Mouse (Mus musculus): ENCODE data around the gene Eif4enif1. TPM values are rescaled to one million over a fixed set of nuclear protein-coding genes. Genes with fewer than 3 reads are reported as not detected.

The Eif4enif1 gene
- polyA plus RNA-seq, 1 experiment: 9.4 TPM

DNA sequence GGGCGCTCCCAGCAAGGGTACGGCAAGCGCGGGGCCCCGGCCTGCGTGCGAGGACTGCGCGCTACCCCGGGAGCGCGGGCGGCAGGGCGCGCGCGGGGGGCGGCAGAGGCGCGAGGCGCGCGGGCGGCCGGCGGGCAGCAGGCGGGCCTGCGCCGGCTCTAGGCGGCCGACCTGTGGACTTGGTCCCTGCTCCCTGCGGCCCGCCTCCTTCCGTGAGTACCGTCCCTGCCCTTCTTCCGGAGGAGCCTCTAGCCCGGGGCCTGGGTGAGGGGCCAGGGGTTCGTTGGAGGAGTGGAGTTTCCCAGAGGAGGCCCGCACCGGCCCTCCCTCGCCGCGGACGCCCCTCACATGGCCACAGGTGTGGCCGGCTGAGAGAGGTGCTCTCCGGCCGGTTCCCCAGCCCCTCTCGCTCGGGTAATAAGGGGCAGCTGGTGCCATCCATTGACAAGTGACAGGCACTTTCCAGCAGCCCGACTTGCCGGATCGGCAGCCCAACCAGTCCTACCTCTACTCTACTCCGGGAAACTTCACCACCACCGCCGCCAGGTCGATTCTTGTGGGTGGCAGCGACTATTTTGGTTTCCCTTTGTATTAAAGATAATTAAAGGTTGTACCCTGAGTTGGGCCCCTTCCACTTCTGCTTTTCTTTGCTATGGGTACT lies 719 bp downstream of the Eif4enif1 start:
- Histone ChIP-seq H3K4me3 (replicated peaks) (peak overlapping the region; percentile 87), H3K27me3 (replicated peaks) (no peaks in the 10 kb centered on the region), H3K9me3 (no peaks in the 10 kb centered on the region), H3K36me3 (replicated peaks; ENCODE audit: low read length) (peaks cover 35% of the 10 kb centered on the region), H3K4me1 (peaks cover 29% of the 10 kb centered on the region)
- TF ChIP-seq FLI1 (IDR thresholded peaks at IDR 0.05; ENCODE audit: low read length) (no peak), GATA1 (IDR thresholded peaks at IDR 0.05; ENCODE audit: borderline replicate concordance, low read length) (no peak)

DNA sequence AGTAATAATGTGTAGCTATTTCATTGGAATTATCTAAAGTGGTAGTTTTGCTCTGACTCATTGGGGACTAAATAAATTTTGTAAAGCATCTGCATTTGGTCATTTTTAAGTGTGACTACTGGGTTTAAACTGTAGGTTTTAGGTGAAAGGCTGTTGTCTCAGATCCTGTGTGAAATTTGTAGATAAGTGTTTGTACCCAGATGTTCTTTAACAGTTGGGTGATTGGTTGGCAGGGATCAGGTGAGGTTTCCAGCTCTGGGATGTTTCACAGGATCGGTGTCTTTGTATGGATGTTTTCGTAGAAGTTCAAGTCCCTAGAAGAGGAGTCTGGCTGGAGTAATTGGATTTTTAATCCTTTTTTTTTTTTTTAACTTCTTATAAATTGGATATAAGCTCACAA lies 1.6 kb downstream of the Eif4enif1 start:
- no peaks in the 10 kb centered on the region for H3K9me3 ChIP-seq
- peaks cover 33% of the 10 kb centered on the region for H3K4me1 ChIP-seq
- no peaks in the 10 kb centered on the region for H3K27me3 ChIP-seq (replicated peaks)
- no peak for TF ChIP-seq FLI1 (IDR thresholded peaks at IDR 0.05; ENCODE audit: low read length)
- TF ChIP-seq GATA1 (IDR thresholded peaks at IDR 0.05; ENCODE audit: borderline replicate concordance, low read length): no peak
- H3K36me3 ChIP-seq (replicated peaks; ENCODE audit: low read length): peaks cover 42% of the 10 kb centered on the region
- peak overlapping the region; percentile 87 for H3K4me3 ChIP-seq (replicated peaks)

GRCm38 (mm10) chr11:3205207-3205606 lies 3.0 kb downstream of the Eif4enif1 start:
- H3K4me1 ChIP-seq: peaks cover 33% of the 10 kb centered on the region
- H3K4me3 ChIP-seq (replicated peaks): no peak overlapping the region
- no peak for TF ChIP-seq FLI1 (IDR thresholded peaks at IDR 0.05; ENCODE audit: low read length)
- no peak for TF ChIP-seq GATA1 (IDR thresholded peaks at IDR 0.05; ENCODE audit: borderline replicate concordance, low read length)
- H3K36me3 ChIP-seq (replicated peaks; ENCODE audit: low read length): peaks cover 56% of the 10 kb centered on the region
- no peaks in the 10 kb centered on the region for H3K27me3 ChIP-seq (replicated peaks)
- H3K9me3 ChIP-seq: no peaks in the 10 kb centered on the region

GRCm38 (mm10) chr11:3206783-3207182 lies 4.6 kb downstream of the Eif4enif1 start:
- Histone ChIP-seq H3K9me3 (no peaks in the 10 kb centered on the region), H3K36me3 (replicated peaks; ENCODE audit: low read length) (peaks cover 70% of the 10 kb centered on the region), H3K4me3 (replicated peaks) (no peak overlapping the region), H3K4me1 (peaks cover 41% of the 10 kb centered on the region), H3K27me3 (replicated peaks) (no peaks in the 10 kb centered on the region)
- TF ChIP-seq FLI1 (IDR thresholded peaks at IDR 0.05; ENCODE audit: low read length) (no peak), GATA1 (IDR thresholded peaks at IDR 0.05; ENCODE audit: borderline replicate concordance, low read length) (no peak)

DNA sequence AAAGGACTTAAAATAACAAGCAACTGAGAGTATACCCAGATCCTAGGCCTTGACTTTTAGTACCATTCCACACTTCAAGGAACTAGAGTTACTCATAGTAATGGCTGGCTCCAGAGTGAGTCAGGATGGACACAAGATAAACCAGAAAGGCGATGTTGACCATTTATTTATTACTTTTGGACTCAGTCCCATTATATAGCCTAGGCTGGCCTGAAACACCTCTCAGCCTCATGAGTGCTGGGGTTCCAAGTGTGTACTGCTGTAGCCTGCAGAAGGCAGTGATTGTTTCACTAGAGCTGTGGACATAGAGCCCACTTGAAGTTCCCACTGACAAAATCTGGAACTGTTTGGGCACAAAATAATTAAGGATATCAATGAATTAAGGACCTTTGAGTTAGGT lies 10.3 kb downstream of the Eif4enif1 start:
- H3K4me1 ChIP-seq: peaks cover 19% of the 10 kb centered on the region
- no peak for TF ChIP-seq FLI1 (IDR thresholded peaks at IDR 0.05; ENCODE audit: low read length)
- no peak for TF ChIP-seq GATA1 (IDR thresholded peaks at IDR 0.05; ENCODE audit: borderline replicate concordance, low read length)
- no peaks in the 10 kb centered on the region for H3K27me3 ChIP-seq (replicated peaks)
- H3K36me3 ChIP-seq (replicated peaks; ENCODE audit: low read length): peaks cover 91% of the 10 kb centered on the region
- no peak overlapping the region for H3K4me3 ChIP-seq (replicated peaks)
- H3K9me3 ChIP-seq: no peaks in the 10 kb centered on the region

DNA sequence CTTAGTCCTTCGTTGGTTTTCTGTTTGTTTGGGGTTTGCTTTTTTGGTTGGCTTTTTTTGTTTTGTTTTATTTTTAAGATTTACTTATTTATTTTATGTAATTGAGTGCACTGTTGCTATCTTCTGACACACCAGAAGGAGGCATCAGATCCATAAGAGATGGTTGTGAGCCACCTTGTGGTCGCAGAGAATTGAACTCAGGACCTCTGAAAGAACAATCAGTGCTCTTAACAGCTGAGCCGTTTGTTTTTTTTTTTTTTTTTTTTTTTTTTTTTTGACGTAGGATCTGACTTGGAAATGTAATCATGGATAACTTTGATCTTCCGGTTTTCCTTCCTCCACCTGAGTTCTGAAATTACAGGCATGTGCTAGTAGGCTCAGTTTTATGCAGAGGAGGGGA lies 20.9 kb downstream of the Eif4enif1 start:
- Histone ChIP-seq H3K9me3 (no peaks in the 10 kb centered on the region), H3K4me3 (replicated peaks) (no peak overlapping the region), H3K27me3 (replicated peaks) (no peaks in the 10 kb centered on the region), H3K36me3 (replicated peaks; ENCODE audit: low read length) (peaks cover 93% of the 10 kb centered on the region), H3K4me1 (no peaks in the 10 kb centered on the region)
- TF ChIP-seq GATA1 (IDR thresholded peaks at IDR 0.05; ENCODE audit: borderline replicate concordance, low read length): no peak
- TF ChIP-seq FLI1 (IDR thresholded peaks at IDR 0.05; ENCODE audit: low read length): no peak

DNA sequence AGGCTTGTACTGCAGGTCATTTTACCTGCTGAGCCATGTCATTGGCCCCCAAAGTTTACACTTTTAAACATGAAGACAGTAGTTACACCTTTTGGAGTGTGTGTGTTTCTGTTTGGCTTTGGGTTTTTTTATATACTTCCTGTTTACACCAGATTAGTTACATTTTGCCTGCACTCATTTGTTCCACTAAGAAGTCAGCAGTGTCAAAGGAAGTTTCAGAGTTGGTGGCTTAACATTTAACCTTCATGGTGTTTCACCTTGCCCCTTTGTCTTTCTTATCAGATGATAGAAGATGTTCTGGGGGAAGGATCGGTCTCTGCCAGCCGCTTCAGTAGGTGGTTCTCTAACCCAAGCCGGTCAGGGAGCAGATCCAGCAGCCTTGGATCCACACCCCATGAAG lies 24.9 kb downstream of the Eif4enif1 start:
- no peak for TF ChIP-seq FLI1 (IDR thresholded peaks at IDR 0.05; ENCODE audit: low read length)
- TF ChIP-seq GATA1 (IDR thresholded peaks at IDR 0.05; ENCODE audit: borderline replicate concordance, low read length): no peak

DNA sequence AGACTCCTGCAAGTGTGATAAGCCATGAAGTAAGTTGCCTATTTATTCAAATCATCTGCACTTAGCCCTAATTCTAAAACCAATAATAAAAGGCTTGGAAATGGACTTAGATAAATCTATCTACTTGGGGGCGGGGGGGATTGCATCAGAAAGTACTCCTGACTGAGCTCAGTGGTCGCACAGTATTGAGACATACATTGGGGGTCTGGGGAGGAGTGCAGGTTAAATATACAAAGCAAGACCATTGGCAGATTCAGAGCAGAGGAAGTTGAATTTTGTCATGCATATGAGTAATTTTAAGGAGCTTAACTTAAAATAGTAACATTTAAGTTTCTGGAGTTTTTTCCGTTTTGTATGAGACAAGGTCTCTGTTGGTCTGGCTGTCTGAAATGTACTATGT lies 30.1 kb downstream of the Eif4enif1 start:
- Histone ChIP-seq H3K36me3 (replicated peaks; ENCODE audit: low read length) (peaks cover 87% of the 10 kb centered on the region), H3K4me1 (peaks cover 7% of the 10 kb centered on the region), H3K27me3 (replicated peaks) (no peaks in the 10 kb centered on the region), H3K9me3 (no peaks in the 10 kb centered on the region), H3K4me3 (replicated peaks) (no peak overlapping the region)
- TF ChIP-seq GATA1 (IDR thresholded peaks at IDR 0.05; ENCODE audit: borderline replicate concordance, low read length): no peak
- no peak for TF ChIP-seq FLI1 (IDR thresholded peaks at IDR 0.05; ENCODE audit: low read length)

More for the DNA sequence above, 24.9 kb downstream of the Eif4enif1 start:
- H3K27me3 ChIP-seq (replicated peaks): no peaks in the 10 kb centered on the region
- no peak overlapping the region for H3K4me3 ChIP-seq (replicated peaks)
- no peaks in the 10 kb centered on the region for H3K9me3 ChIP-seq
- no peaks in the 10 kb centered on the region for H3K4me1 ChIP-seq
- H3K36me3 ChIP-seq (replicated peaks; ENCODE audit: low read length): peaks cover 94% of the 10 kb centered on the region

DNA sequence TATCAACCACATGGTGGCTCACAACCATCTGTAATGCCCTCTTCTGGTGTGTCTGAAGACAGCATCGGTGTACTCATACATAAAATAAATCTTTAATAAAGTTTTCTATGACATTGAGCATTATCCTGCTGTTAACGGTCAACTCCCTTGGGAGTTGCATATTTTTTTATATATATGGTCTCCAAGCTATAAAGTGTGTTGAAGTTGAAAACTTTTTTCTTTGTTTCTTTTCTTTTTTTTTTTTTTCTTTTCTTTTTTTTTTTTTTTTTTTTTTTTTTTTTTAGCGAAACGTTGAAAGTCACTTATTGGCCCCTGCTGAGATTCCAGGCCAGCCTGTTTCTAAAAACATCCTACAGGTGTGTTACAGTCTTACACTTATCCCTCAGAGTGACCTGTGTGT lies 31.5 kb downstream of the Eif4enif1 start:
- no peaks in the 10 kb centered on the region for H3K27me3 ChIP-seq (replicated peaks)
- no peaks in the 10 kb centered on the region for H3K9me3 ChIP-seq
- no peak overlapping the region for H3K4me3 ChIP-seq (replicated peaks)
- H3K36me3 ChIP-seq (replicated peaks; ENCODE audit: low read length): peaks cover 91% of the 10 kb centered on the region
- H3K4me1 ChIP-seq: peaks cover 16% of the 10 kb centered on the region
- TF ChIP-seq GATA1 (IDR thresholded peaks at IDR 0.05; ENCODE audit: borderline replicate concordance, low read length) (no peak), FLI1 (IDR thresholded peaks at IDR 0.05; ENCODE audit: low read length) (no peak)

DNA sequence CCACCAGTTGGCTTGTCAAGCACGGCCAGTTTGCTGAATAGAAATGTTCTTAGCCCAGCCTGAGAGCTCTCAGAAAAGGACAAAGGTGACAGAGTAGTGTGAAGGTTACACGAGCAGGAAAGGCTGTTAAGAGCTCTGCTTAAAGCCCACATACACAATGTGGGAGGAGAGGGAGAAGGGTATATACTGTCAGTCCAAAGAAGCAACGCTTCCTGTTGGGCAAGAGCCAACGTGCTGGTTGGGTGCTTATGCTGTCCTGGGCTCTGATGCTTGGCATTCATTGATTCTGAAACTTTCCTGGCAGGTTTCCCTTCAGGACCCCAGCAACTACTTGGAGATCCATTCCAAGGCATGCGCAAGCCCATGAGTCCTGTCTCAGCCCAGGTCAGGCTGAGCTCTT lies 33.1 kb downstream of the Eif4enif1 start:
- Histone ChIP-seq H3K27me3 (replicated peaks) (no peaks in the 10 kb centered on the region), H3K4me3 (replicated peaks) (no peak overlapping the region), H3K9me3 (no peaks in the 10 kb centered on the region), H3K36me3 (replicated peaks; ENCODE audit: low read length) (peaks cover 91% of the 10 kb centered on the region), H3K4me1 (peaks cover 16% of the 10 kb centered on the region)
- TF ChIP-seq GATA1 (IDR thresholded peaks at IDR 0.05; ENCODE audit: borderline replicate concordance, low read length): no peak
- TF ChIP-seq FLI1 (IDR thresholded peaks at IDR 0.05; ENCODE audit: low read length): no peak
